Mouse (Mus musculus) right cerebral cortex, adult 2 months (tissue): ENCODE measurements at regions not wholly inside any gene's neighbourhood (a gene's known extent, or its start where the extent isn't known, plus 50 kb on each side); places are given as distances from the start of the nearest gene placed in this dataset.
"Not testable (repeated sequence)": the region's sequence is repeated elsewhere in the genome, so short reads cannot be mapped to it uniquely, and the experiment has no call there.

ENCODE experiments used
- DNase-seq, 2 experiments: peaks; one replicate each; pipeline ENCODE4 v3.0.0; 2021 to 2022; ENCODE audit warnings: low spot score in 2 of 2

GRCm38 (mm10) chr16:71342777-71343176, 965.3 kb upstream of the Robo1 start:
- no peak for DNase-seq

- no peak for DNase-seq
Observed at GRCm38 (mm10) chr16:71344589-71344988, 963.5 kb upstream of the Robo1 start.

GRCm38 (mm10) chr16:71391872-71392271, 916.2 kb upstream of the Robo1 start:
- peak in 1 of 2 experiments; percentile 8 for DNase-seq

GRCm38 (mm10) chr16:71434791-71435190, 873.3 kb upstream of the Robo1 start:
- not testable (repeated sequence) for DNase-seq
